Mouse (Mus musculus): Measurements from ENCODE around the gene Celf3. TPM values are rescaled to one million over a fixed set of nuclear protein-coding genes. Genes with fewer than 3 reads are reported as not detected.

Celf3 gene
- polyA plus RNA-seq (2021): 0.17 TPM

GRCm38 (mm10) chr3:94477981-94478422, at the start of gene Celf3:
Celf3 (plus strand) TSS chr3:94478295.
- ATAC-seq (no peak), DNase-seq (ENCODE audit: low read depth, low spot score) (no peak)
- no peaks in the 10 kb centered on the region for H3K27me3 ChIP-seq
- in situ Hi-C loops (cut with MboI; ENCODE audit: low pct_unique_long_range_greater_than_20kb): loop anchor here (25.0 kb wide), 1 partner anchor 716 kb away; the partner anchor contains the start of gene Gm5773
- ChIA-PET CTCF (interaction anchor here (1.0 to 1.5 kb wide), 3 partner anchors 11 to 29 kb away, joined by 3 to 4 read pairs (median 4); no protein-coding TSS in a partner anchor), POLR2A (no interaction called here)
- no peak for TF ChIP-seq CTCF (IDR thresholded peaks at IDR 0.05)

- POLR2A ChIA-PET: no interaction called here
- in situ Hi-C loops (cut with MboI; ENCODE audit: low pct_unique_long_range_greater_than_20kb): no loop called here
- DNase-seq (ENCODE audit: low read depth, low spot score) (no peak), ATAC-seq (no peak)
- no peak for TF ChIP-seq CTCF (IDR thresholded peaks at IDR 0.05)
- CTCF ChIA-PET: interaction anchor here (0.9 kb wide), 1 partner anchor 32 kb away, joined by 3 read pairs; no protein-coding TSS in a partner anchor
- no peaks in the 10 kb centered on the region for H3K27me3 ChIP-seq
Measured at GRCm38 (mm10) chr3:94430980-94431379, 47.1 kb upstream of the Celf3 start.

- no peaks in the 10 kb centered on the region for H3K27me3 ChIP-seq
- in situ Hi-C loops (cut with MboI; ENCODE audit: low pct_unique_long_range_greater_than_20kb): no loop called here
- no peak for ATAC-seq
- DNase-seq (ENCODE audit: low read depth, low spot score): no peak
- ChIA-PET CTCF (interaction anchor here (0.9 to 1.7 kb wide), 6 partner anchors 8 to 67 kb away, joined by 3 to 5 read pairs (median 4); no protein-coding TSS in a partner anchor), POLR2A (interaction anchor here (1.2 kb wide), 1 partner anchor 12 kb away, joined by 3 read pairs; no protein-coding TSS in a partner anchor)
- TF ChIP-seq CTCF (IDR thresholded peaks at IDR 0.05): no peak
Measured at GRCm38 (mm10) chr3:94434305-94434704, 43.8 kb upstream of the Celf3 start.

GRCm38 (mm10) chr3:94436420-94436819, 41.7 kb upstream of the Celf3 start:
- CTCF ChIA-PET: interaction anchor here (0.8 kb wide), 1 partner anchor 15 kb away, joined by 3 read pairs; no protein-coding TSS in a partner anchor
- DNase-seq (ENCODE audit: low read depth, low spot score): no peak
- POLR2A ChIA-PET: no interaction called here
- peaks cover 14% of the 10 kb centered on the region for H3K27me3 ChIP-seq
- in situ Hi-C loops (cut with MboI; ENCODE audit: low pct_unique_long_range_greater_than_20kb): no loop called here
- no peak for TF ChIP-seq CTCF (IDR thresholded peaks at IDR 0.05)
- no peak for ATAC-seq

GRCm38 (mm10) chr3:94441182-94441581, 36.9 kb upstream of the Celf3 start:
- peaks cover 16% of the 10 kb centered on the region for H3K27me3 ChIP-seq
- ChIA-PET CTCF (interaction anchor here (0.8 to 2.2 kb wide), 9 partner anchors 12 to 93 kb away, joined by 3 to 9 read pairs (median 4); no protein-coding TSS in a partner anchor), POLR2A (no interaction called here)
- DNase-seq (ENCODE audit: low read depth, low spot score) (no peak), ATAC-seq (peak; percentile 38)
- in situ Hi-C loops (cut with MboI; ENCODE audit: low pct_unique_long_range_greater_than_20kb): loop anchor here (5.0 kb wide), 1 partner anchor 74 kb away; no protein-coding TSS in a partner anchor
- peak; percentile 66 for TF ChIP-seq CTCF (IDR thresholded peaks at IDR 0.05)

- peaks cover 16% of the 10 kb centered on the region for H3K27me3 ChIP-seq
- DNase-seq (ENCODE audit: low read depth, low spot score): peak; percentile 79
- ChIA-PET CTCF (interaction anchor here (0.7 to 2.4 kb wide), 3 partner anchors 14 to 118 kb away, joined by 4 to 9 read pairs (median 4); no protein-coding TSS in a partner anchor), POLR2A (interaction anchor here (0.5 to 2.0 kb wide), 12 partner anchors 15 to 216 kb away, joined by 3 to 9 read pairs (median 3); no protein-coding TSS in a partner anchor)
- in situ Hi-C loops (cut with MboI; ENCODE audit: low pct_unique_long_range_greater_than_20kb): loop anchor here (5.0 kb wide), 1 partner anchor 76 kb away; no protein-coding TSS in a partner anchor
- TF ChIP-seq CTCF (IDR thresholded peaks at IDR 0.05): no peak
- ATAC-seq: peak; percentile 92
Measured at GRCm38 (mm10) chr3:94442951-94443596, 35.0 kb upstream of the Celf3 start, which contains the start of gene Mrpl9. Mrpl9 (plus strand) TSS chr3:94443318.

GRCm38 (mm10) chr3:94443597-94443964, 34.5 kb upstream of the Celf3 start, which contains the start of gene Oaz3:
Oaz3 (minus strand) TSS chr3:94443915.
- CTCF ChIA-PET: interaction anchor here (0.8 to 2.4 kb wide), 3 partner anchors 13 to 90 kb away, joined by 3 to 9 read pairs (median 4); no protein-coding TSS in a partner anchor

GRCm38 (mm10) chr3:94449377-94449776, 28.7 kb upstream of the Celf3 start:
- TF ChIP-seq CTCF (IDR thresholded peaks at IDR 0.05): no peak
- in situ Hi-C loops (cut with MboI; ENCODE audit: low pct_unique_long_range_greater_than_20kb): no loop called here
- no peaks in the 10 kb centered on the region for H3K27me3 ChIP-seq
- ChIA-PET POLR2A (no interaction called here), CTCF (interaction anchor here (0.8 to 2.7 kb wide), 5 partner anchors 13 to 153 kb away, joined by 3 to 13 read pairs (median 4); no protein-coding TSS in a partner anchor)
- ATAC-seq (no peak), DNase-seq (ENCODE audit: low read depth, low spot score) (no peak)

More at GRCm38 (mm10) chr3:94443597-94443964, 34.5 kb upstream of the Celf3 start, which contains the start of gene Oaz3:
- in situ Hi-C loops (cut with MboI; ENCODE audit: low pct_unique_long_range_greater_than_20kb): loop anchor here (5.0 kb wide), 1 partner anchor 76 kb away; no protein-coding TSS in a partner anchor
- POLR2A ChIA-PET: interaction anchor here (0.5 to 2.0 kb wide), 9 partner anchors 9 to 216 kb away, joined by 3 to 9 read pairs (median 4); no protein-coding TSS in a partner anchor
- peaks cover 16% of the 10 kb centered on the region for H3K27me3 ChIP-seq
- TF ChIP-seq CTCF (IDR thresholded peaks at IDR 0.05): no peak
- ATAC-seq (peak; percentile 14), DNase-seq (ENCODE audit: low read depth, low spot score) (no peak)

- H3K27me3 ChIP-seq: no peaks in the 10 kb centered on the region
- TF ChIP-seq CTCF (IDR thresholded peaks at IDR 0.05): peak; percentile 98
- peak; percentile 92 for ATAC-seq
- DNase-seq (ENCODE audit: low read depth, low spot score): peak; percentile 77
- ChIA-PET POLR2A (interaction anchor here (0.8 to 1.3 kb wide), 4 partner anchors 9 to 145 kb away, joined by 3 to 4 read pairs (median 4); no protein-coding TSS in a partner anchor), CTCF (interaction anchor here (0.7 to 5.2 kb wide), 31 partner anchors 8 to 446 kb away, joined by 3 to 40 read pairs (median 3); partner anchors contain the start of gene Oaz3)
- in situ Hi-C loops (cut with MboI; ENCODE audit: low pct_unique_long_range_greater_than_20kb): loop anchor here (5.0 to 10.0 kb wide), 3 partner anchors 51 to 388 kb away; no protein-coding TSS in a partner anchor
Measured at GRCm38 (mm10) chr3:94456529-94457000, 21.5 kb upstream of the Celf3 start.

GRCm38 (mm10) chr3:94457055-94457454, 21.0 kb upstream of the Celf3 start:
- POLR2A ChIA-PET: interaction anchor here (0.8 to 1.3 kb wide), 4 partner anchors 9 to 145 kb away, joined by 3 to 4 read pairs (median 4); no protein-coding TSS in a partner anchor
- no peak for ATAC-seq
- H3K27me3 ChIP-seq: no peaks in the 10 kb centered on the region
- DNase-seq (ENCODE audit: low read depth, low spot score): no peak
- CTCF ChIA-PET: interaction anchor here (0.7 to 5.2 kb wide), 29 partner anchors 9 to 445 kb away, joined by 3 to 40 read pairs (median 3); partner anchors contain the start of gene Oaz3
- in situ Hi-C loops (cut with MboI; ENCODE audit: low pct_unique_long_range_greater_than_20kb): loop anchor here (5.0 to 10.0 kb wide), 3 partner anchors 50 to 388 kb away; no protein-coding TSS in a partner anchor
- TF ChIP-seq CTCF (IDR thresholded peaks at IDR 0.05): no peak

Measured in Patski (cell line).